Comparison of ENCODE assay signal across 24 mouse cellular contexts in genomic region chr10:119806151-119806550, GRCm38 (mm10).
DNase-seq lines count a peak whose midpoint lies in the region; ATAC-seq lines count a peak whose summit lies in the region.
"Had no signal": no experiment of that assay in that cellular context is flagged by ENCODE, and none has a peak within 500 bp of the region (broad histone marks: within the 10 kb centered on the region; RNA-seq: fewer than 3 reads in every experiment).

No protein-coding gene starts in this region.

- no peak overlapping the region for H3K4me2 ChIP-seq in forebrain, embryonic 12.5 days
- no peak overlapping the region for H3K4me2 ChIP-seq in forebrain, embryonic 16.5 days (ENCODE audit: low read length)
- H3K4me2 ChIP-seq in hindbrain, embryonic 11.5 days (replicated peaks; ENCODE audit: low read depth, low read length) = no peak overlapping the region
- no peak overlapping the region for H3K4me2 ChIP-seq in hindbrain, embryonic 16.5 days (ENCODE audit: low read length)
- no peak overlapping the region for H3K4me2 ChIP-seq in neural tube, embryonic 11.5 days (ENCODE audit: low read depth)
- no peak overlapping the region for H3K4me2 ChIP-seq in neural tube, embryonic 15.5 days
- H3K4me2 ChIP-seq: heart, embryonic 12.5 days; hindbrain, embryonic 15.5 days; limb, embryonic 12.5 days; liver, embryonic 11.5 days; stomach, embryonic 15.5 days had no signal

- no peak overlapping the region for H3K9ac ChIP-seq in forebrain, embryonic 12.5 days
- no peak overlapping the region for H3K9ac ChIP-seq in forebrain, embryonic 16.5 days (replicated peaks; ENCODE audit: low read depth, low read length)
- no peak overlapping the region for H3K9ac ChIP-seq in hindbrain, embryonic 11.5 days (ENCODE audit: low read depth, low read length)
- no peak overlapping the region for H3K9ac ChIP-seq in hindbrain, embryonic 16.5 days (ENCODE audit: low read depth, low read length)
- no peak overlapping the region for H3K9ac ChIP-seq in neural tube, embryonic 11.5 days (ENCODE audit: low read length)
- no peak overlapping the region for H3K9ac ChIP-seq in neural tube, embryonic 15.5 days (replicated peaks)
- H3K9ac ChIP-seq: heart, embryonic 12.5 days; hindbrain, embryonic 15.5 days; limb, embryonic 12.5 days; liver, postnatal 0 days; stomach, embryonic 15.5 days had no signal

- H3K27ac ChIP-seq in forebrain, embryonic 12.5 days = peak overlapping the region; percentile 47; the same call in 1 of the 2 replicates
- H3K27ac ChIP-seq in forebrain, embryonic 16.5 days (ENCODE audit: low read length) = no peak overlapping the region
- H3K27ac ChIP-seq in hindbrain, embryonic 11.5 days (ENCODE audit: low read depth, low read length) = 0 out of 2 replicates have a peak overlapping the region, but pooled peaks have one; percentile 53
- no peak overlapping the region for H3K27ac ChIP-seq in hindbrain, embryonic 16.5 days (ENCODE audit: low read depth, low read length)
- H3K27ac ChIP-seq in neural tube, embryonic 11.5 days (ENCODE audit: low read depth, low read length) = peak overlapping the region; percentile 55; the same call in 1 of the 2 replicates
- peak overlapping the region; percentile 45; the same call in 1 of the 2 replicates for H3K27ac ChIP-seq in neural tube, embryonic 15.5 days (replicated peaks)
- H3K27ac ChIP-seq: hindbrain, embryonic 15.5 days; layer of hippocampus, adult 2 months; limb, embryonic 12.5 days; macrophage; stomach, embryonic 15.5 days had no signal

- no peaks in the 10 kb centered on the region for H3K36me3 ChIP-seq in forebrain, embryonic 12.5 days (replicated peaks)
- no peaks in the 10 kb centered on the region for H3K36me3 ChIP-seq in forebrain, embryonic 16.5 days (ENCODE audit: control insufficient read depth, insufficient read depth)
- no peaks in the 10 kb centered on the region for H3K36me3 ChIP-seq in hindbrain, embryonic 11.5 days (ENCODE audit: control insufficient read depth, insufficient read depth, low read length)
- no peaks in the 10 kb centered on the region for H3K36me3 ChIP-seq in hindbrain, embryonic 16.5 days (ENCODE audit: control insufficient read depth, insufficient read depth, low read length)
- H3K36me3 ChIP-seq in neural tube, embryonic 11.5 days (ENCODE audit: control insufficient read depth, insufficient read depth, low read length) = no peaks in the 10 kb centered on the region
- no peaks in the 10 kb centered on the region for H3K36me3 ChIP-seq in neural tube, embryonic 15.5 days
- H3K36me3 ChIP-seq: heart, embryonic 12.5 days; hindbrain, embryonic 15.5 days; limb, embryonic 12.5 days; stomach, embryonic 15.5 days had no signal

- H3K4me1 ChIP-seq in forebrain, embryonic 12.5 days = peaks cover 16% of the 10 kb centered on the region
- peaks cover 2% of the 10 kb centered on the region for H3K4me1 ChIP-seq in forebrain, embryonic 16.5 days (replicated peaks; ENCODE audit: control insufficient read depth, insufficient read depth, low read length)
- H3K4me1 ChIP-seq in hindbrain, embryonic 11.5 days (replicated peaks; ENCODE audit: control insufficient read depth, insufficient read depth, low read length) = peaks cover 3% of the 10 kb centered on the region; the same call in 1 of the 2 replicates
- H3K4me1 ChIP-seq in hindbrain, embryonic 16.5 days (ENCODE audit: control insufficient read depth, insufficient read depth, low read depth, low read length) = no peaks in the 10 kb centered on the region; the same call in 1 of the 2 replicates
- H3K4me1 ChIP-seq in neural tube, embryonic 11.5 days (ENCODE audit: control insufficient read depth, insufficient read depth, low read length) = peaks cover 10% of the 10 kb centered on the region; the same call in 1 of the 2 replicates
- H3K4me1 ChIP-seq in neural tube, embryonic 15.5 days = peaks cover 31% of the 10 kb centered on the region
- H3K4me1 ChIP-seq: heart, embryonic 12.5 days; limb, embryonic 12.5 days; stomach, embryonic 15.5 days had no signal

- no peak overlapping the region for H3K4me3 ChIP-seq in forebrain, embryonic 12.5 days (replicated peaks)
- H3K4me3 ChIP-seq in forebrain, embryonic 16.5 days (replicated peaks; ENCODE audit: low read length) = no peak overlapping the region
- H3K4me3 ChIP-seq in hindbrain, embryonic 11.5 days (ENCODE audit: low read depth, low read length) = no peak overlapping the region
- H3K4me3 ChIP-seq in hindbrain, embryonic 16.5 days (ENCODE audit: low read length) = no peak overlapping the region
- H3K4me3 ChIP-seq in neural tube, embryonic 11.5 days (ENCODE audit: low read depth, low read length) = no peak overlapping the region
- H3K4me3 ChIP-seq in neural tube, embryonic 15.5 days (replicated peaks) = no peak overlapping the region
- H3K4me3 ChIP-seq: heart, embryonic 12.5 days; hindbrain, embryonic 15.5 days; layer of hippocampus, adult 2 months; limb, embryonic 12.5 days; stomach, embryonic 15.5 days had no signal

- DNase-seq in hindbrain, embryonic 11.5 days (ENCODE audit: low spot score) = no peak
- peak; percentile 21 for DNase-seq in neural tube, embryonic 11.5 days (ENCODE audit: low spot score)
- DNase-seq in neural tube, embryonic 10.5 days (ENCODE audit: extremely low spot score, low spot score) = no peak
- no peak for DNase-seq in cerebellum, postnatal 10 days
- DNase-seq: adrenal gland, postnatal 25 days; cerebellum, adult 9-10 months; heart, postnatal 10 days; kidney, adult 9 months; kidney, postnatal 14 days; liver, postnatal 0 days; thymus, postnatal 25 days had no signal

- H3K27me3 ChIP-seq in forebrain, embryonic 12.5 days = no peaks in the 10 kb centered on the region
- no peaks in the 10 kb centered on the region for H3K27me3 ChIP-seq in forebrain, embryonic 16.5 days (replicated peaks; ENCODE audit: control insufficient read depth, insufficient read depth, low read length)
- H3K27me3 ChIP-seq in hindbrain, embryonic 11.5 days (ENCODE audit: control insufficient read depth, insufficient read depth, low read length) = no peaks in the 10 kb centered on the region
- H3K27me3 ChIP-seq in hindbrain, embryonic 16.5 days (replicated peaks; ENCODE audit: control insufficient read depth, insufficient read depth, low read length) = no peaks in the 10 kb centered on the region
- H3K27me3 ChIP-seq in neural tube, embryonic 11.5 days (ENCODE audit: control insufficient read depth, insufficient read depth, low read length) = no peaks in the 10 kb centered on the region
- H3K27me3 ChIP-seq in neural tube, embryonic 15.5 days (replicated peaks) = no peaks in the 10 kb centered on the region
- H3K27me3 ChIP-seq: heart, embryonic 12.5 days; hindbrain, embryonic 15.5 days; stomach, embryonic 15.5 days had no signal

- WGBS in forebrain, embryonic 12.5 days = 37% methylated on average over 8 of the region's 8 CpGs
- WGBS in forebrain, embryonic 16.5 days = 18% methylated on average over 8 of the region's 8 CpGs
- 43% methylated on average over 8 of the region's 8 CpGs for WGBS in hindbrain, embryonic 11.5 days
- 36% methylated on average over 8 of the region's 8 CpGs for WGBS in hindbrain, embryonic 16.5 days
- WGBS in neural tube, embryonic 11.5 days = 17% methylated on average over 8 of the region's 8 CpGs
- WGBS in neural tube, embryonic 15.5 days = 9% methylated on average over 8 of the region's 8 CpGs

- peak; percentile 34; the same call in 1 of the 2 replicates for ATAC-seq in forebrain, embryonic 12.5 days (ENCODE audit: low FRiP score)
- ATAC-seq in forebrain, embryonic 16.5 days = no peak
- ATAC-seq in hindbrain, embryonic 11.5 days (ENCODE audit: low FRiP score) = no peak
- no peak for ATAC-seq in hindbrain, embryonic 16.5 days
- ATAC-seq in neural tube, embryonic 11.5 days (ENCODE audit: insufficient read depth, low FRiP score, low TSS enrichment) = peak; percentile 28; the same call in 1 of the 2 replicates
- no peak for ATAC-seq in neural tube, embryonic 15.5 days (ENCODE audit: low FRiP score)
- ATAC-seq: intestine, embryonic 16.5 days; liver, postnatal 0 days; lung, postnatal 0 days had no signal

- no peaks in the 10 kb centered on the region for H3K9me3 ChIP-seq in forebrain, embryonic 12.5 days
- H3K9me3 ChIP-seq in forebrain, embryonic 16.5 days (ENCODE audit: control insufficient read depth, low read length) = no peaks in the 10 kb centered on the region
- no peaks in the 10 kb centered on the region for H3K9me3 ChIP-seq in hindbrain, embryonic 11.5 days (ENCODE audit: control insufficient read depth, low read length)
- H3K9me3 ChIP-seq in hindbrain, embryonic 16.5 days (ENCODE audit: control insufficient read depth, low read length) = no peaks in the 10 kb centered on the region
- H3K9me3 ChIP-seq in neural tube, embryonic 11.5 days (ENCODE audit: control insufficient read depth, low read length) = no peaks in the 10 kb centered on the region
- no peaks in the 10 kb centered on the region for H3K9me3 ChIP-seq in neural tube, embryonic 15.5 days (replicated peaks)
- H3K9me3 ChIP-seq: hindbrain, embryonic 15.5 days; stomach, embryonic 15.5 days had no signal

Comparison
In these comparisons a context has a peak if more than half of its experiments do, and no peak if none do; other contexts are left out.
1. ATAC-seq: peak in forebrain, embryonic 12.5 days (single experiment) and neural tube, embryonic 11.5 days (single experiment); none in forebrain, embryonic 16.5 days (single experiment), hindbrain, embryonic 11.5 days (single experiment), hindbrain, embryonic 16.5 days (single experiment) and neural tube, embryonic 15.5 days (single experiment).
2. H3K27ac ChIP-seq: peak in forebrain, embryonic 12.5 days (single experiment), hindbrain, embryonic 11.5 days (single experiment), neural tube, embryonic 11.5 days (single experiment) and neural tube, embryonic 15.5 days (single experiment); none in forebrain, embryonic 16.5 days (single experiment) and hindbrain, embryonic 16.5 days (single experiment).